21 mouse cellular contexts compared by ENCODE assay signal in genomic region chr9:118416032-118416431, GRCm38 (mm10).
"Had no signal": no experiment of that assay in that cellular context is flagged by ENCODE, and none has a peak within 500 bp of the region (broad histone marks: within the 10 kb centered on the region; RNA-seq: fewer than 3 reads in every experiment).

No protein-coding gene starts in this region.

- DNase-seq: cerebellum, adult 8-10 months; cerebellum, adult 9-10 months; cerebellum, adult 9-11 months; cerebellum, postnatal 10 days; cerebellum, postnatal 14 days; cerebellum, postnatal 25 days; cerebellum, postnatal 36 days; embryo, embryonic 11 days; forebrain, postnatal 0 days; gastrocnemius, adult 2 months; gastrocnemius, postnatal 10 days; gastrocnemius, postnatal 14 days; gastrocnemius, postnatal 25 days; gastrocnemius, postnatal 36 days; heart, adult 11 months; heart, adult 18-20 months; heart, adult 2 months had no signal

- ATAC-seq: forebrain, embryonic 13.5 days; forebrain, embryonic 14.5 days; forebrain, embryonic 15.5 days; forebrain, embryonic 16.5 days; forebrain, postnatal 0 days had no signal
